Mouse (Mus musculus) midbrain, embryonic 14.5 days (tissue): Measurements from ENCODE around the gene Polr3g. TPM values are rescaled to one million over a fixed set of nuclear protein-coding genes. Genes with fewer than 3 reads are reported as not detected.
"Not testable (repeated sequence)": the region's sequence is repeated elsewhere in the genome, so short reads cannot be mapped to it uniquely, and the experiment has no call there.

Source experiments
- ATAC-seq: fragments of 200-750 bp; cut with Nextera tagmentation; 2 replicates; pipeline ENCODE4 v1.8.0; 2017; ENCODE audit warnings: moderate number of reproducible peaks, moderate library complexity; ENCODE audit not compliant: low FRiP score, low TSS enrichment
- DNase-seq: peaks from one replicate; pipeline ENCODE4 v3.0.0-alpha.2; 2015
- H3K27ac ChIP-seq: fragments of 300-500 bp; sonication (generic); replicated peaks from 2 replicates; pipeline ENCODE4 v1.5.1; 2014; ENCODE audit warnings: mild to moderate bottlenecking, low read depth, low read length, moderate library complexity
- H3K27me3 ChIP-seq: fragments of 300-500 bp; sonication (generic); 2 replicates; pipeline ENCODE4 v1.6.1; 2014; ENCODE audit warnings: low read length, control low read depth, mixed read lengths; ENCODE audit not compliant: control insufficient read depth, insufficient read depth
- H3K36me3 ChIP-seq: fragments of 300-500 bp; sonication (generic); 2 replicates; pipeline ENCODE4 v1.6.1; 2014; ENCODE audit warnings: low read length, control low read depth; ENCODE audit not compliant: control insufficient read depth, insufficient read depth
- H3K4me1 ChIP-seq: fragments of 300-500 bp; sonication (generic); 2 replicates; pipeline ENCODE4 v1.6.1; 2014; ENCODE audit warnings: mild to moderate bottlenecking, antibody characterized with exemption, low read length, control low read depth; ENCODE audit not compliant: control insufficient read depth, insufficient read depth
- H3K4me2 ChIP-seq: fragments of 300-500 bp; sonication (generic); 2 replicates; pipeline ENCODE4 v1.6.1; 2014; ENCODE audit warnings: mild to moderate bottlenecking, low read length, moderate library complexity
- H3K4me3 ChIP-seq: fragments of 300-500 bp; sonication (generic); replicated peaks from 2 replicates; pipeline ENCODE4 v1.5.1; 2014; ENCODE audit warnings: low read depth, low read length
- H3K9ac ChIP-seq: fragments of 300-500 bp; sonication (generic); replicated peaks from 2 replicates; pipeline ENCODE4 v1.6.1; 2014; ENCODE audit warnings: mild to moderate bottlenecking, low read length, moderate library complexity
- H3K9me3 ChIP-seq: fragments of 300-500 bp; sonication (generic); 2 replicates; pipeline ENCODE4 v1.6.1; 2016; ENCODE audit warnings: low read length, control low read depth, mixed read lengths; ENCODE audit not compliant: control insufficient read depth
- WGBS: fragments of 180-500 bp; shearing (Covaris S2); extraction: QIAGEN DNeasy Blood & Tissue Kit; methylation state at CpG from one replicate; pipeline ENCODE4 v1.1.7; 2014; 5-methylcytosine and 5-hydroxymethylcytosine counted together
- polyA plus RNA-seq: library from polyadenylated mRNA; unstranded; fragments of >200 nt; fragmentation: Nextera tagmentation; extraction: Ambion mirVana; gene quantifications from 2 replicates; pipeline ENCODE4 v1.2.1, GENCODE M21; 2014

Polr3g gene
- polyA plus RNA-seq, 1 experiment from 2014 or later, result 3.3 TPM

DNA sequence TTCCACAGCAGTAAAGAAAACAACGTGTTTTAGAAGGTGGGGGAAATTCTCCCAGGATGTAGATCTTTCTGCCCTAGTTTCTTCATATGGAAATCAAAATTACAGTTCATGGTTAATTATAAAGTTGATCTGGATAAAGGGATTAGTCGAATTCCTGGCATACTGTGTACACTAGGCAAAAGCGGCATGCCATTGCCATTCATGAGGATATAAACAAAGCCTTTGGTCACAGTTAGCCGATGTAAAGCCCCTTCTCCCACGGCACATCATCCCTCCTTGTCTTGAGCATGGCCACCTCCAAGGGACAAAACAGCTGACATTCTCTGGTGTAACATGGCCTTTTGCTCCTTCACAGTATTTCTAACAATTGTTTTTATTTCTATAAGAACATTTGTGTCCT is 80.2 kb downstream of the Polr3g start:
- no peak overlapping the region for H3K4me3 ChIP-seq
- ATAC-seq, result no peak
- WGBS, result 6% methylated on average over 5 of the region's 5 CpGs
- H3K27ac ChIP-seq, result no peak overlapping the region
- no peaks in the 10 kb centered on the region for H3K36me3 ChIP-seq
- peak; percentile 57 for DNase-seq
- H3K4me2 ChIP-seq, result peak overlapping the region; percentile 41
- H3K9me3 ChIP-seq, result no peaks in the 10 kb centered on the region
- no peaks in the 10 kb centered on the region for H3K27me3 ChIP-seq
- no peak overlapping the region for H3K9ac ChIP-seq
- peaks cover 8% of the 10 kb centered on the region for H3K4me1 ChIP-seq

DNA sequence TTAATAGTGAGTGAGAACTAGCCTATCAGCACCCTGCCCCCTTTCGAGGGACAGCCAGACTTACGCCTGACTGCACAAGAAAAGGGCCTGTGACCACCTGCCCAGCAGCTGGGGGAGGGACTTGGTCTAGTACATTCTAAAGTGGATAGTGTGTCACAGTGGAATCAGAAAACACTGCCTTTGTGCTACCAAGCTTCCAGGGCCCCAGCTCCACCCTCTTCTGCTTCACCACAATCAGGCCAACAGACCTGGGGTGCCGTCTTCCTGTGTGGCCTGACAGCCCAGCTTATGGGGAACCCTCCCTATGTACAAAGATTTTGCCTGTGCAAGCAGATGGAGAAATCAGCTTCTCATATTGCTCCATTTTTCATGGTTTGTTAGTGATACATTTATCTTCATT is 81.4 kb downstream of the Polr3g start:
- no peak overlapping the region for H3K4me3 ChIP-seq
- no peak overlapping the region for H3K27ac ChIP-seq
- H3K4me1 ChIP-seq, result peaks cover 8% of the 10 kb centered on the region
- H3K4me2 ChIP-seq, result peak overlapping the region; percentile 41
- H3K36me3 ChIP-seq, result no peaks in the 10 kb centered on the region
- DNase-seq, result peak; percentile 44
- ATAC-seq, result peak; percentile 9; the same call in 1 of the 2 replicates
- H3K9ac ChIP-seq, result no peak overlapping the region
- H3K9me3 ChIP-seq, result no peaks in the 10 kb centered on the region
- no peaks in the 10 kb centered on the region for H3K27me3 ChIP-seq
- 13% methylated on average over 3 of the region's 3 CpGs for WGBS

DNA sequence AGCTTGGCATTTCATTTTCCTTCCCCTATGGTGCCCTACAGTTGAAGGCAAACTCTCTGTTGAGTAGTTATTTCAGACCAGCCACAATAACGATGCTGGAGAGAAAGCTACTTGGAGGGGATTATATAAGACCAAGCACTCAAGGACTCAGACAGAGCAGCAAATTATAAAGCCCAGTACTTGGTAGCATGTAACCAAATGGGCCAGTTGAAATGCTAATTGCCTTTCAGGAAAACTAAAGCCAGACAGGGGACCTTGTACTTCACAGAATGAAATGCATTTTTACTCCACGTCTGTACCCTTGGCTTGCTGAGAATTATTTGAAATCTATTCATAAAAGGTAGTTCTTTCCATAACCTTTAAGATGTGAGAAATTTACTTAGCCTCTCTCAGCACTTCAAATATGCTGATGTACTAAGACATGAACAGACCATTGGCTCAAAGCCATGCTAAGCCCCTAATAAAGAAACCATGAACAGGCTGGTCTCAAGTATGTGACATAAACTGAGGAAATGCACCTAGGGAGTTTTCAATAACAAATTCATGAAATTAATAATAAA is 82.1 kb downstream of the Polr3g start:
- WGBS, result 9% methylated on average over 2 of the region's 2 CpGs
- Histone ChIP-seq H3K4me2 (no peak overlapping the region), H3K9ac (no peak overlapping the region), H3K4me3 (no peak overlapping the region), H3K27me3 (no peaks in the 10 kb centered on the region), H3K36me3 (no peaks in the 10 kb centered on the region), H3K27ac (no peak overlapping the region), H3K9me3 (no peaks in the 10 kb centered on the region), H3K4me1 (peaks cover 8% of the 10 kb centered on the region)
- DNase-seq (peak; percentile 54), ATAC-seq (no peak)

DNA sequence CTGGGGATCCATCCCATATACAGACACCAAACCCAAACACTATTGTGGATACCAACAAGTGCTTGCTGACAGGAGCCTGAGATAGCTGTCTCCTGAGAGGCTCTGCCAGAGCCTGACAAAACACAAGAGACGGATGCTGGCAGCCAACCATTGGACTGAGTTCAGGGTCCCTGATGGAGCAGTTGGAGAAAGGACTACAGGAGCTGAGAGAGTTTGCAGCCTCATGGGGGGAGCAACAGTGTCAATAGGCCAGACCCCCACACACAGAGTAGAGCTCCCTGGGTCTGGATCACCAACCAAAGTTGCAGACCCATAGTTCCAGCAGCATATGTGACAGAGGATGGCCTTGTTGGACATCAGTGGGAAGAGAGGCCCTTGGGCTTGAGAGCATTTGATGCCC is 83.0 kb downstream of the Polr3g start:
- H3K9me3 ChIP-seq, ATAC-seq, H3K4me1 ChIP-seq, DNase-seq, H3K36me3 ChIP-seq, H3K4me3 ChIP-seq, H3K27ac ChIP-seq, H3K27me3 ChIP-seq, H3K9ac ChIP-seq: not testable (repeated sequence)
- 52% methylated on average over 1 of the region's 1 CpGs for WGBS
- peak overlapping the region; percentile 22; the same call in 1 of the 2 replicates for H3K4me2 ChIP-seq

Other genes with a start within 250 kb of the Polr3g start
- gene Adgrv1, start 77.9 kb downstream of the Polr3g start, polyA plus RNA-seq, result 9.4 and 16.7 TPM in 2 replicates
- 16.6 and 25.8 TPM in 2 replicates for gene Lysmd3, start 53.4 kb downstream of the Polr3g start, polyA plus RNA-seq
- 34.1 and 35.1 TPM in 2 replicates for gene Mblac2, start 328 bp upstream of the Polr3g start, polyA plus RNA-seq
- 261 and 274 TPM in 2 replicates for gene Cetn3, start 72.1 kb upstream of the Polr3g start, polyA plus RNA-seq